Mouse (Mus musculus) myocyte (in vitro differentiated cells): Measurements from ENCODE around the gene Rbbp4.

ENCODE experiments used
- E2F4 ChIP-seq: IDR thresholded peaks from one replicate; pipeline ENCODE4 v1.6.1; 2011; ENCODE audit warnings: mild to moderate bottlenecking, control low read depth, moderate library complexity; ENCODE audit not compliant: insufficient read depth
- MAX ChIP-seq: IDR thresholded peaks from one replicate; pipeline ENCODE4 v1.6.1; 2011; ENCODE audit warnings: low read depth, mild to moderate bottlenecking, control low read depth
- MYOD1 ChIP-seq, 3 experiments: IDR thresholded peaks; one replicate each; pipeline ENCODE4 v1.6.1; 2011; ENCODE audit warnings: control low read depth in 2 of 3, low read depth in 2 of 3, mild to moderate bottlenecking in 2 of 3, moderate library complexity in 1 of 3; ENCODE audit not compliant: insufficient read length in 2 of 3, control insufficient read depth in 1 of 3
- MYOG ChIP-seq, 3 experiments: IDR thresholded peaks; one replicate each; pipeline ENCODE4 v1.6.1; 2011; ENCODE audit warnings: control low read depth in 2 of 3, low read depth in 2 of 3, mild to moderate bottlenecking in 2 of 3; ENCODE audit not compliant: insufficient read length in 2 of 3, control insufficient read depth in 1 of 3, insufficient read depth in 1 of 3
- POLR2A ChIP-seq: IDR thresholded peaks from one replicate; pipeline ENCODE4 v1.6.1; 2011; ENCODE audit warnings: low read depth, mild to moderate bottlenecking, control low read depth, moderate library complexity; ENCODE audit not compliant: insufficient read length
- REST ChIP-seq: IDR thresholded peaks from one replicate; pipeline ENCODE4 v1.6.1; 2011; ENCODE audit warnings: mild to moderate bottlenecking, control low read depth, moderate library complexity; ENCODE audit not compliant: insufficient read depth, insufficient read length
- USF1 ChIP-seq: IDR thresholded peaks from one replicate; pipeline ENCODE4 v1.6.1; 2011; ENCODE audit warnings: low read depth, mild to moderate bottlenecking, control low read depth, moderate library complexity

DNA sequence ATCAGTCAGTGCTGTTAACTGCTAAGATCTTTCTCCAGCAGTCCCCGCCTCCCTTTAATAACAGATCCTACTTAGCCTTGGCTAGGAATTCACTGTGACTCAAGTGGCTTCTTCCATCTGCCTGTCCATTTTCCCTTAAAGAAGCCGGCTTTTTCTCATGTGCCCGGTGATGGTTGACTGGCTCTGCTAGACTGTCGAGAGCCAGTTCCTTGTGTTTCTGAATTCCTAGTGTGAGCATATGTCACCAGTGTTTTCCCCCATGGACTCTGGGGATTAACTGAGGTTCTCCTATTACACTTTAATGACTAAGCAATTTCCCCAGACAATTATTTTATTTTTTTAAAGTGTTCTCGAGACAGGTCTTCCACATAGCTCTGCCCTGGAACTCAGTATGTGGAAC lies 31.8 kb downstream of the Rbbp4 start:
- TF ChIP-seq MYOG (IDR thresholded peaks at IDR 0.05; ENCODE audit: control insufficient read depth in 1 of 3, insufficient read depth in 1 of 3, insufficient read length in 2 of 3, low read depth in 2 of 3): no peak
- TF ChIP-seq MYOD1 (IDR thresholded peaks at IDR 0.05; ENCODE audit: control insufficient read depth in 1 of 3, insufficient read length in 2 of 3, low read depth in 2 of 3): no peak
- no peak for TF ChIP-seq POLR2A
- no peak for TF ChIP-seq USF1
- no peak for TF ChIP-seq REST
- TF ChIP-seq E2F4: no peak
- TF ChIP-seq MAX: no peak
